In genomic region chr16:29987999-29988398, GRCm38 (mm10) we compare ENCODE assay signal across 21 mouse cellular contexts.
"Had no signal": no experiment of that assay in that cellular context is flagged by ENCODE, and none has a peak within 500 bp of the region (broad histone marks: within the 10 kb centered on the region; RNA-seq: fewer than 3 reads in every experiment).

No protein-coding gene starts in this region.

- H3K4me2 ChIP-seq: heart, embryonic 12.5 days; hindbrain, embryonic 13.5 days; hindbrain, embryonic 15.5 days; limb, embryonic 12.5 days; liver, embryonic 11.5 days had no signal

- DNase-seq: forebrain, postnatal 0 days; gastrocnemius, postnatal 10 days; gastrocnemius, postnatal 25 days; heart, adult 18-20 months; heart, postnatal 10 days; kidney, adult 18-20 months; kidney, adult 8-10 months; kidney, postnatal 10 days; kidney, postnatal 25 days; kidney, postnatal 4 days; liver had no signal

- H3K4me3 ChIP-seq: heart, embryonic 10.5 days; heart, embryonic 12.5 days; hindbrain, embryonic 13.5 days; hindbrain, embryonic 15.5 days; layer of hippocampus, adult 2 months; left cerebral cortex, adult 2 months; limb, embryonic 10.5 days; limb, embryonic 12.5 days had no signal

- ATAC-seq: forebrain, postnatal 0 days; hindbrain, postnatal 0 days had no signal

- H3K27me3 ChIP-seq: limb, embryonic 12.5 days had no signal

- H3K4me1 ChIP-seq: hindbrain, embryonic 13.5 days; hindbrain, embryonic 15.5 days had no signal

- H3K9ac ChIP-seq: forebrain, postnatal 0 days; heart, embryonic 12.5 days; hindbrain, embryonic 13.5 days; hindbrain, embryonic 15.5 days; limb, embryonic 12.5 days had no signal

- H3K27ac ChIP-seq: heart, embryonic 10.5 days; hindbrain, embryonic 13.5 days; hindbrain, embryonic 15.5 days; hindbrain, postnatal 0 days; layer of hippocampus, adult 2 months; left cerebral cortex, adult 2 months; limb, embryonic 10.5 days; limb, embryonic 12.5 days had no signal

- H3K9me3 ChIP-seq: heart, embryonic 10.5 days; heart, embryonic 12.5 days; hindbrain, embryonic 13.5 days; hindbrain, embryonic 15.5 days; limb, embryonic 10.5 days; limb, embryonic 12.5 days had no signal

- H3K36me3 ChIP-seq: heart, embryonic 10.5 days; heart, embryonic 12.5 days; hindbrain, embryonic 13.5 days; hindbrain, embryonic 15.5 days; limb, embryonic 10.5 days; limb, embryonic 12.5 days had no signal
